Mouse (Mus musculus): ENCODE data around the gene Ifi205. TPM values are rescaled to one million over a fixed set of nuclear protein-coding genes. Genes with fewer than 3 reads are reported as not detected.
"Not testable (repeated sequence)": the region's sequence is repeated elsewhere in the genome, so short reads cannot be mapped to it uniquely, and the experiment has no call there.

Gene Ifi205
- polyA plus RNA-seq (2014; fragmentation: Nextera tagmentation; extraction: Ambion mirVana), result not detected in 2 replicates

DNA sequence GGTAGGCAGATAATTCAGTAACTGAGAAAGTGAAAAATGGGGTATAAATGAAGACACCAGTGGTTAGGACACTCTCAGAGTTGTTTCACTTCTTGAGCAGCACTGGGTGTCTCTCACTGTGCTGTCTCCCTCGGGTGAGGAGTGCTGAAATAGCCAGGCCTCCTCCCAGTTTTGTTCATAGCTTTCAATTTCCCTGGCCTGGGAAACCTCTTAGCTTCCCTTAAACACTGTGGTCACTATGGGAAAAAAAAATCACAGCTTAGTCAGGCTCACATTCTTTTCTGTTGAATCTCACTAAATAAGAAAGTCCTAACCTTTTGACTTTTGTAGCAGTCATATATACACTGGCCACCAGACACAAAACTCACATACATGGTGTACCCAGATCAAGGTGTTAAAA lies at the start of gene Ifi205:
Ifi205 (minus strand) TSS at position 113 of the 400 bp plus-strand sequence.
- H3K36me3 ChIP-seq (ENCODE audit: control insufficient read depth, insufficient read depth, low read length), result no peaks in the 10 kb centered on the region
- DNase-seq (ENCODE audit: low spot score) (no peak), ATAC-seq (ENCODE audit: low FRiP score) (no peak)
- no peaks in the 10 kb centered on the region for H3K4me1 ChIP-seq (replicated peaks; ENCODE audit: control insufficient read depth, insufficient read depth, low read length)
- no peak within 1 kb of the TSS for H3K27ac ChIP-seq (ENCODE audit: low read depth, low read length)
- no peak within 1 kb of the TSS for H3K9ac ChIP-seq (ENCODE audit: low read depth, low read length)
- no peaks in the 10 kb centered on the region for H3K27me3 ChIP-seq (ENCODE audit: control insufficient read depth, insufficient read depth, low read length)
- 68% methylated on average over 1 of the region's 1 CpGs for WGBS
- no peaks in the 10 kb centered on the region for H3K9me3 ChIP-seq (ENCODE audit: control insufficient read depth, low read length)
- H3K4me3 ChIP-seq (ENCODE audit: low read depth, low read length), result no peak within 1 kb of the TSS
- H3K4me2 ChIP-seq (replicated peaks; ENCODE audit: low read depth, low read length), result no peak within 1 kb of the TSS

DNA sequence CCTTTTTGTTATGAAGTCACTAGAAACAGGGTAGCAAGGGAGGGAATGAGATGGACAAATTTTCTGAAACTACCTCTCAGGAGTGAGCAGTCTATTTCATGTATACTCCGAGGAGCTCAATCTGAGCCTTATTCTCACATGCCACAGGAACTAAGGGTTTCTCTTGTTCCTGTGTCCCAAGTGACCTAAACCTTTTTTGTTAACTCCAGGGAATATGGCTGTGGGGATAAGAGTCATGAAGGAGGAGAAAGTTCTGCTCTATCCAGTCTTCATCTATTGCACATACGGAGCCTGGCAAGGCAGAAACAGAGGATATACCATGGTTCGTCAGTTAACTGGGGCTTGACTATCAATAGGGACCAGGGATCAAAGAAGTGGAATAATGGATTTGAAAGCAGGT lies 34.7 kb upstream of the Ifi205 start, which contains the start of gene Olfr430:
Olfr430 (plus strand) TSS at position 301 of the 400 bp plus-strand sequence.
- Histone ChIP-seq H3K27ac (ENCODE audit: low read depth, low read length) (no peak within 1 kb of the TSS), H3K36me3 (ENCODE audit: control insufficient read depth, insufficient read depth, low read length) (no peaks in the 10 kb centered on the region), H3K9me3 (ENCODE audit: control insufficient read depth, low read length) (no peaks in the 10 kb centered on the region), H3K27me3 (ENCODE audit: control insufficient read depth, insufficient read depth, low read length) (no peaks in the 10 kb centered on the region), H3K4me1 (replicated peaks; ENCODE audit: control insufficient read depth, insufficient read depth, low read length) (no peaks in the 10 kb centered on the region), H3K4me2 (replicated peaks; ENCODE audit: low read depth, low read length) (no peak within 1 kb of the TSS), H3K9ac (ENCODE audit: low read depth, low read length) (no peak within 1 kb of the TSS), H3K4me3 (ENCODE audit: low read depth, low read length) (no peak within 1 kb of the TSS)
- WGBS, result 87% methylated on average over 3 of the region's 3 CpGs
- DNase-seq (ENCODE audit: low spot score), result no peak
- no peak for ATAC-seq (ENCODE audit: low FRiP score)

DNA sequence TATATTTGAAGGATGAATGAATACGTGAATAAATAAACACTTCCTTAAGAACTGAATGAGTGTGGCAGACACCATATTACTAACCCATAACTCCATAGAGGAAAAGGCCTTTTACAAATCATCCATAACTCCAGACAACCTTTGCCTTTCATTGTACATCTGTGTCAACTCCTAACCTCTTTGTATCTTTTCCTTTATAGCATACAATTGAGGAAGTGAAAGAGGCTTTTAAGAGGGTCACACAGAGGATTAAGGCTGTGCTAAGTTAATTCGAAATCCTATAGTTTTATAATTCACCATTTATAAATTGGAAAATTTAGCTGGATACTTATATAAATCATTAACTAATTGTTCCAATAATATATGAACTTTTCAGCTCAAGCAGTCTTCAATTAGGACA lies 23.6 kb upstream of the Ifi205 start:
- Histone ChIP-seq H3K4me1 (replicated peaks; ENCODE audit: control insufficient read depth, insufficient read depth, low read length) (no peaks in the 10 kb centered on the region), H3K9me3 (ENCODE audit: control insufficient read depth, low read length) (no peaks in the 10 kb centered on the region), H3K4me2 (replicated peaks; ENCODE audit: low read depth, low read length) (no peak overlapping the region), H3K27ac (ENCODE audit: low read depth, low read length) (no peak overlapping the region), H3K27me3 (ENCODE audit: control insufficient read depth, insufficient read depth, low read length) (no peaks in the 10 kb centered on the region), H3K9ac (ENCODE audit: low read depth, low read length) (no peak overlapping the region), H3K4me3 (ENCODE audit: low read depth, low read length) (no peak overlapping the region), H3K36me3 (ENCODE audit: control insufficient read depth, insufficient read depth, low read length) (no peaks in the 10 kb centered on the region)
- ATAC-seq (ENCODE audit: low FRiP score) (no peak), DNase-seq (ENCODE audit: low spot score) (no peak)
- WGBS, result 86% methylated on average over 2 of the region's 2 CpGs

DNA sequence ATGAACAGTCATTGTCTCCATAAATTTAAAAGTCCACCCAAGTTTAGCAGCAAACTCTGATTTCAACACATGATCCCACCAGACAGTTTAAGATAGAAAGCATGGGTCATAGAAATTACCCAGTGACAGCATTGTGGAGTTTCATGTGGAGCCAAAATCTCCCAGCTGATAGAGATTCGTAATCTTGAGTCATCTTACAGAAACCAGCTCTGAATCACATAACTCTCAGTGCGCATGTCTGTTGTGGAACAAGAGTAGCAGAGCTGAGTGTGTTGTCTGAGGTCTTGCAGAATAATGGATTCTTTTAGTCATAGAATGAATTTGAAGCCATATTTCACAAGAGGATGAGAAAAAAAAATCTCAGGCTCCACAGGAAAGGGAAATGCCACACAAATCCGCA lies 21.4 kb upstream of the Ifi205 start:
- Histone ChIP-seq H3K4me2 (replicated peaks; ENCODE audit: low read depth, low read length) (no peak overlapping the region), H3K27me3 (ENCODE audit: control insufficient read depth, insufficient read depth, low read length) (no peaks in the 10 kb centered on the region), H3K9ac (ENCODE audit: low read depth, low read length) (no peak overlapping the region), H3K9me3 (ENCODE audit: control insufficient read depth, low read length) (no peaks in the 10 kb centered on the region), H3K27ac (ENCODE audit: low read depth, low read length) (no peak overlapping the region), H3K4me1 (replicated peaks; ENCODE audit: control insufficient read depth, insufficient read depth, low read length) (no peaks in the 10 kb centered on the region), H3K36me3 (ENCODE audit: control insufficient read depth, insufficient read depth, low read length) (no peaks in the 10 kb centered on the region), H3K4me3 (ENCODE audit: low read depth, low read length) (no peak overlapping the region)
- DNase-seq (ENCODE audit: low spot score), result no peak
- WGBS, result 90% methylated on average over 3 of the region's 3 CpGs
- no peak for ATAC-seq (ENCODE audit: low FRiP score)

DNA sequence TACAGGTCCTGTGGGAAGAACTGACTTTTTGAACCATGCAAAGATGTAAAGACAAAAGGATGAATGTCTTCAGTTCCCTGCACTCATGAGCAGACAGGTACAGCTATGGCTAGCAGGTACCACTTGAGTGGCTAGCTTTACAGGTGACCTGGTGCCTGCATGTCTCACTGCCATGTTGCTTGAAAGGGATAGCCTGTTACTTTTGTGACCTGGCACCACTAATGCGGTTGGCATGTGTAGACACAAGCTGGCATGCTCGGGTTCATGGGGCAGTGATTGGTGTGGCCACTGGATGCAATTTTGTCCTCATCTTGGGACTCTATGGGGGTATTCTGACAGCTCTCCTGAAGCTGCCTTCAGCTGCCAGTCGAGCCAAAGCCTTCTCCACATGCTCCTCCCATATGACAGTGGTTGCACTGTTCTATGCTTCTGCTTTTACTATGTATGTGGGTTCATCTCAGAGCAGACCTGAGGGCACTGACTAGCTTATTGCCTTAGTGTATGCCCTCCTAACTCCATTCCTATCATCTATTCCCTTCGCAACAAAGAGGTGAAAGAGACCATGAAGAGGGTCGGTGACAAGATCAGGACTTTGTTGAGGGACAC lies 20.4 kb upstream of the Ifi205 start:
- DNase-seq (ENCODE audit: low spot score) (no peak), ATAC-seq (ENCODE audit: low FRiP score) (0 out of 2 replicates have a peak, but pooled peaks have one; percentile 13)
- H3K9me3 ChIP-seq (ENCODE audit: control insufficient read depth, low read length), result no peaks in the 10 kb centered on the region
- H3K4me1 ChIP-seq (replicated peaks; ENCODE audit: control insufficient read depth, insufficient read depth, low read length), result no peaks in the 10 kb centered on the region
- WGBS, result 85% methylated on average over 5 of the region's 5 CpGs
- H3K4me3 ChIP-seq (ENCODE audit: low read depth, low read length), result no peak overlapping the region
- H3K36me3 ChIP-seq (ENCODE audit: control insufficient read depth, insufficient read depth, low read length), result no peaks in the 10 kb centered on the region
- no peak overlapping the region for H3K9ac ChIP-seq (ENCODE audit: low read depth, low read length)
- no peak overlapping the region for H3K4me2 ChIP-seq (replicated peaks; ENCODE audit: low read depth, low read length)
- no peak overlapping the region for H3K27ac ChIP-seq (ENCODE audit: low read depth, low read length)
- H3K27me3 ChIP-seq (ENCODE audit: control insufficient read depth, insufficient read depth, low read length), result no peaks in the 10 kb centered on the region

DNA sequence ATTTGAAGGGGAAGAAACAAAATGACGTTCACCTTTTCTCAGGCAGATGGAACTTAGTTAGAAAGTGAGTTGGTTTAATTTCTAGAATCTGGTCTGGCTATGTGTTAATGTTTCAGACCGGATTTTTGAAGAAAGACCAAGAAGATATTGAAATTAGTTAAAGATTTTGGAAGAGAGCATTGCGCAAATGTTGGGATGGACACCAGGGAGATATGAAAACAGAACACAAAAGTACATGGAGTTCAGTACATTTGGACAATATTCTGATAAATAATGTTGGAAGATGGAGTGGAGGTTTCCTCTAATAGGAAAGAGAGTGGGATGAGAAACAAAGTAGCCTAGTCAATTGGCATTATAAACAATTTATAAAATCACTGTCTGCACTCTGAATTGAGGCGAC lies 19.9 kb upstream of the Ifi205 start:
- Histone ChIP-seq H3K4me1 (replicated peaks; ENCODE audit: control insufficient read depth, insufficient read depth, low read length) (no peaks in the 10 kb centered on the region), H3K36me3 (ENCODE audit: control insufficient read depth, insufficient read depth, low read length) (no peaks in the 10 kb centered on the region), H3K27me3 (ENCODE audit: control insufficient read depth, insufficient read depth, low read length) (no peaks in the 10 kb centered on the region), H3K9ac (ENCODE audit: low read depth, low read length) (no peak overlapping the region), H3K9me3 (ENCODE audit: control insufficient read depth, low read length) (no peaks in the 10 kb centered on the region), H3K4me2 (replicated peaks; ENCODE audit: low read depth, low read length) (no peak overlapping the region), H3K4me3 (ENCODE audit: low read depth, low read length) (no peak overlapping the region), H3K27ac (ENCODE audit: low read depth, low read length) (no peak overlapping the region)
- ATAC-seq (ENCODE audit: low FRiP score) (no peak), DNase-seq (ENCODE audit: low spot score) (no peak)
- 89% methylated on average over 4 of the region's 4 CpGs for WGBS

GRCm38 (mm10) chr1:174050532-174050931 lies 18.9 kb upstream of the Ifi205 start:
- Histone ChIP-seq H3K36me3 (ENCODE audit: control insufficient read depth, insufficient read depth, low read length) (no peaks in the 10 kb centered on the region), H3K4me2 (replicated peaks; ENCODE audit: low read depth, low read length) (no peak overlapping the region), H3K9ac (ENCODE audit: low read depth, low read length) (no peak overlapping the region), H3K27me3 (ENCODE audit: control insufficient read depth, insufficient read depth, low read length) (no peaks in the 10 kb centered on the region), H3K4me3 (ENCODE audit: low read depth, low read length) (no peak overlapping the region), H3K27ac (ENCODE audit: low read depth, low read length) (no peak overlapping the region), H3K4me1 (replicated peaks; ENCODE audit: control insufficient read depth, insufficient read depth, low read length) (no peaks in the 10 kb centered on the region), H3K9me3 (ENCODE audit: control insufficient read depth, low read length) (no peaks in the 10 kb centered on the region)
- WGBS, result 97% methylated on average over 4 of the region's 4 CpGs
- ATAC-seq (ENCODE audit: low FRiP score) (no peak), DNase-seq (ENCODE audit: low spot score) (no peak)

- ATAC-seq (ENCODE audit: low FRiP score); H3K27me3 ChIP-seq (ENCODE audit: control insufficient read depth, insufficient read depth, low read length); H3K36me3 ChIP-seq (ENCODE audit: control insufficient read depth, insufficient read depth, low read length); DNase-seq (ENCODE audit: low spot score); H3K27ac ChIP-seq (ENCODE audit: low read depth, low read length); H3K4me1 ChIP-seq (replicated peaks; ENCODE audit: control insufficient read depth, insufficient read depth, low read length); H3K4me3 ChIP-seq (ENCODE audit: low read depth, low read length); H3K9me3 ChIP-seq (ENCODE audit: control insufficient read depth, low read length); H3K9ac ChIP-seq (ENCODE audit: low read depth, low read length); H3K4me2 ChIP-seq (replicated peaks; ENCODE audit: low read depth, low read length): not testable (repeated sequence)
- WGBS, result 73% methylated on average over 4 of the region's 4 CpGs
These were observed 17.7 kb upstream of the Ifi205 start for GRCm38 (mm10) chr1:174049357-174049756.

DNA sequence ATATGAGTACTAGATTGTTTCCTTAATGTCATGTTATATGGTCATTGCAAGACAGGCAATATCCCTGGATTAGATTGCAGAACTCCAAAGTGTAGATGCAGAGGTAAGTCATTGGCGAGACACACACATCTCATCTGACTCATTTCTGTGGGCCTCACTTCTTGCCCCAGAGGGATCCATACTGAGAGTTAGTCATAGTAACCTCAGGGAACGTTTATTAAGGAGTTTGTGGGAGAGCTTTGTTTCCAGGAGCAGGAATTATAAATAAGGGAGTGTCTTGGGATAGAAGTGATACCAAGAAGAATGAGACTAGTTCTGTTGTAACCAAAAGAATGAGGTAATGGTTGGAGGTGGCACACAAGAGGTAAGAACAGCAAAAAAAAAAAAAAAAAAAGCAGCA lies 17.3 kb upstream of the Ifi205 start, which contains the start of gene Olfr432:
Olfr432 (plus strand) TSS at position 313 of the 400 bp plus-strand sequence.
- no peaks in the 10 kb centered on the region for H3K9me3 ChIP-seq (ENCODE audit: control insufficient read depth, low read length)
- 73% methylated on average over 2 of the region's 2 CpGs for WGBS
- no peak for ATAC-seq (ENCODE audit: low FRiP score)
- no peaks in the 10 kb centered on the region for H3K4me1 ChIP-seq (replicated peaks; ENCODE audit: control insufficient read depth, insufficient read depth, low read length)
- no peak within 1 kb of the TSS for H3K9ac ChIP-seq (ENCODE audit: low read depth, low read length)
- no peak within 1 kb of the TSS for H3K4me2 ChIP-seq (replicated peaks; ENCODE audit: low read depth, low read length)
- H3K36me3 ChIP-seq (ENCODE audit: control insufficient read depth, insufficient read depth, low read length), result no peaks in the 10 kb centered on the region
- H3K27ac ChIP-seq (ENCODE audit: low read depth, low read length), result no peak within 1 kb of the TSS
- DNase-seq (ENCODE audit: low spot score), result no peak
- H3K4me3 ChIP-seq (ENCODE audit: low read depth, low read length), result no peak within 1 kb of the TSS
- H3K27me3 ChIP-seq (ENCODE audit: control insufficient read depth, insufficient read depth, low read length), result no peaks in the 10 kb centered on the region

Data from hindbrain, embryonic 11.5 days (tissue).